Mouse (Mus musculus) hindbrain, embryonic 13.5 days (tissue): ENCODE measurements around the gene Prkag3. TPM values are rescaled to one million over a fixed set of nuclear protein-coding genes. Genes with fewer than 3 reads are reported as not detected.

Experiments used
- ATAC-seq: fragments of 200-750 bp; cut with Nextera tagmentation; 2 replicates; pipeline ENCODE4 v1.8.0; 2017; ENCODE audit warnings: moderate TSS enrichment; ENCODE audit not compliant: low FRiP score
- H3K27ac ChIP-seq: fragments of 300-500 bp; sonication (generic); 2 replicates; pipeline ENCODE4 v1.5.1; 2015; ENCODE audit warnings: inconsistent platforms, mild to moderate bottlenecking, moderate library complexity
- H3K27me3 ChIP-seq: fragments of 300-500 bp; sonication (generic); 2 replicates; pipeline ENCODE4 v1.6.1; 2015; ENCODE audit warnings: mild to moderate bottlenecking, inconsistent platforms
- H3K36me3 ChIP-seq: fragments of 300-500 bp; sonication (generic); 2 replicates; pipeline ENCODE4 v1.6.1; 2015; ENCODE audit warnings: mild to moderate bottlenecking, inconsistent platforms
- H3K4me1 ChIP-seq: fragments of 300-500 bp; sonication (generic); replicated peaks from 2 replicates; pipeline ENCODE4 v1.6.1; 2015; ENCODE audit warnings: inconsistent platforms
- H3K4me2 ChIP-seq: fragments of 300-500 bp; sonication (generic); 2 replicates; pipeline ENCODE4 v1.6.1; 2015; ENCODE audit warnings: inconsistent platforms, mild to moderate bottlenecking, moderate library complexity
- H3K4me3 ChIP-seq: fragments of 300-500 bp; sonication (generic); 2 replicates; pipeline ENCODE4 v1.5.1; 2015; ENCODE audit warnings: mild to moderate bottlenecking, inconsistent platforms
- H3K9ac ChIP-seq: fragments of 300-500 bp; sonication (generic); 2 replicates; pipeline ENCODE4 v1.6.1; 2015; ENCODE audit warnings: mild to moderate bottlenecking, inconsistent platforms
- H3K9me3 ChIP-seq: fragments of 300-500 bp; sonication (generic); 2 replicates; pipeline ENCODE4 v1.6.1; 2016; ENCODE audit warnings: inconsistent platforms
- WGBS: fragments of 180-500 bp; shearing (Covaris S2); methylation state at CpG from one replicate; pipeline ENCODE4 v1.1.7; 2015; 5-methylcytosine and 5-hydroxymethylcytosine counted together
- polyA plus RNA-seq: library from polyadenylated mRNA; unstranded; fragments of >200 nt; fragmentation: Nextera tagmentation; extraction: Ambion mirVana; gene quantifications from 2 replicates; pipeline ENCODE4 v1.2.1, GENCODE M21; 2015

Gene Prkag3
- polyA plus RNA-seq, 1 experiment from 2014 or later, result 0.21 TPM

DNA sequence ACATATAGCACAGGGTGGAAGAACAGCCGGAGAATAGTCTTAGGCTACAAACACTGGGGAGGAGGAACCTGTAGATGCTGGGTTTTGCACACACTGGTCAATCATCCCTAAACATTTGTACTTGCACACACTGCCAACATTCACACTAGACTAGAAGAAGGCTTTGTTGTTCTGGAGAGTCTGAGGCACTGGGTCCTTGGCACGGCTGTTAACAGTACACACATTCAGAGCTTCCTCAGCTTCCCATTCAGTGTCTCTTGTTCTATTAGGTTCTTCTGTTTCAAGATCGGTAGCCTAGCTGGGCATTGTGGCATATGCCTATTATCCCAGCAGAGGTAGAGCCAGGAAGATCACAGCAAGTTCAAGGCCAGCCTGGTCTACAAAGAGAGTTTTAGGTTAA lies 44.9 kb downstream of the Prkag3 start:
- Histone ChIP-seq H3K9me3 (no peaks in the 10 kb centered on the region), H3K4me1 (no peaks in the 10 kb centered on the region), H3K9ac (no peak overlapping the region), H3K36me3 (peaks cover 25% of the 10 kb centered on the region), H3K27ac (no peak overlapping the region), H3K27me3 (no peaks in the 10 kb centered on the region), H3K4me3 (no peak overlapping the region), H3K4me2 (no peak overlapping the region)
- ATAC-seq, result no peak
- 81% methylated on average over 3 of the region's 3 CpGs for WGBS

DNA sequence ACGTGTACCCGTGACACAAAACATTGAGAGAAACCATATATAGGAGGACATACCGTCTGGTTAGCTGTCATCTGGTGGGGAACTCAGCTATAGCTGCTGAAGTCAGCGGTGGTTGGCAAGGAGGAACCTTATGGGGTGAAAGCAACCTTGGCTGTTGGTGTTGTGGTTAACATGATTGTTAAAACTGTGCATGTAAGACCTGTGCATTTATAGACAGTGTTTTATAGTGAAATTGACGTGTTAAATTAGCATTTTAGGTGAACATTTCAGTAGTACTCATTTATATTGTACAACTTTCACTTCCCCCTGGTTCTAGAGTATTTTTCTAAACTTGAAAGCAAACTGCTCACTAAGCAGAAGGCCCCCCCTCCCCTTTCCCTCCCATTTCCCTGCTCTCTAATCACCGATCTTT lies 46.9 kb downstream of the Prkag3 start:
- H3K27ac ChIP-seq, result no peak overlapping the region
- H3K9ac ChIP-seq, result no peak overlapping the region
- WGBS, result 90% methylated on average over 6 of the region's 6 CpGs
- H3K36me3 ChIP-seq, result peaks cover 45% of the 10 kb centered on the region
- no peak overlapping the region for H3K4me2 ChIP-seq
- no peaks in the 10 kb centered on the region for H3K27me3 ChIP-seq
- no peak overlapping the region for H3K4me3 ChIP-seq
- no peaks in the 10 kb centered on the region for H3K9me3 ChIP-seq
- H3K4me1 ChIP-seq, result no peaks in the 10 kb centered on the region
- ATAC-seq, result no peak

DNA sequence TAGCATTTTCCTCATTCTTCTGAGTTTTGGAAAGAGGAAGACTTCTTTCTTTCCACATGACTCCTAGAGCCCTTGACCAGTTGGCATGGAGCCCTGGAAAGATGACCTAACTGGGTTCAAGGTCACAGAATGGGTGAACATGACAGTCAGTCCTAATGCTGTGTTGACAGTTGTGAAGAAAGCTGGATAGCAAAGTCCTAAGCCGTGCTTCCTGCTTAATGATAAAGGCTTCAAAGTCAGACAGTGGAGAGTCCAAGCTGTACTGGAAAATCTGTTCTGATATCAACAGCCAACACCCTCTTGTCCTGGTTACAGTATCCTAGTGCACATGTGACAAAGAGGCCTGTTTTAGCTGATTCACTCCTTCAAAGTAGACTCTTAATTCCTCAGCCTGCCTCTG lies 50.2 kb downstream of the Prkag3 start:
- Histone ChIP-seq H3K27ac (no peak overlapping the region), H3K4me3 (no peak overlapping the region), H3K4me2 (no peak overlapping the region), H3K27me3 (no peaks in the 10 kb centered on the region), H3K4me1 (no peaks in the 10 kb centered on the region), H3K9me3 (no peaks in the 10 kb centered on the region), H3K36me3 (peaks cover 73% of the 10 kb centered on the region), H3K9ac (no peak overlapping the region)
- ATAC-seq, result no peak
- WGBS, result 95% methylated on average over 1 of the region's 1 CpGs

DNA sequence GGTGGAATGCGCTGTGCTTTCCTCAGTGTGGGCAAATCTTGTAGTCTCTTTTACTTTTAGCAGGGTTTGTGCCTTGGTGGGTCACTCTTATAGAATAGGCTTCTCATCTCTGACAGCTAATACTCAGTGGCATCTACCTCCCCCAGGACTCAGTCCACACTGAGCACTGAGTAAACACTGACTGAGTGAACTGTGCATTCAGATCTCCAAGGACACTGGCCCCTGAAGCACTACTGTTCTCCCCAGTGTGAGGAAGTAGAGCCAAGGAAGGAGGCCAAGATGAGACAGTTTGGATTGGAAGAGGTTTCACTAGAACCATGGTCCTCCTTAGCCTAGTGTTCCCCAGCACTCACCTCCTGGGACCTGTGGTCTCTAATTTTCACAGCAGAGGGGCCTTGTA lies 50.7 kb downstream of the Prkag3 start:
- Histone ChIP-seq H3K4me2 (no peak overlapping the region), H3K36me3 (peaks cover 76% of the 10 kb centered on the region), H3K4me3 (no peak overlapping the region), H3K9me3 (no peaks in the 10 kb centered on the region), H3K27me3 (no peaks in the 10 kb centered on the region), H3K9ac (no peak overlapping the region), H3K4me1 (no peaks in the 10 kb centered on the region), H3K27ac (no peak overlapping the region)
- no peak for ATAC-seq
- WGBS, result 97% methylated on average over 1 of the region's 1 CpGs

DNA sequence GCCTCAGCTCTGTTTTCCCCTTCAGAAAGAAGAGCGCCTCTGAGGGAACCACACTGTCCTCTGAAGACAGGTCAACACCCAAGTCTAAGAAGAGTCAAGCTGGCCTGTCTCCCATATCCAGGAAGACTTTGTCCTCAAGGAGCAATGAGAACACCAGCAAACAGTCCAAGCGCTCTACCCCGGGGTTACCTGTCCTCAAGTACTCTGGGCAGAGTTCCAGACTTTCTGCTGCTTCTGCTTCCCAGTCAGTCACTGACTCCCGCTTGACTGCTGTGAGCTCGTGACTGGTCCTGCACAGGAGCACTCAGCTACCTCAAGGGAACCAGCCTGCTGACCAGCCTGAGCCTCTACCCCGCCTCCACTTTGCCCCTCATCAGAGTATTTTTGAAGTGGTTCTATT lies 51.6 kb downstream of the Prkag3 start:
- H3K27me3 ChIP-seq, result no peaks in the 10 kb centered on the region
- H3K4me3 ChIP-seq, result no peak overlapping the region
- H3K4me1 ChIP-seq, result no peaks in the 10 kb centered on the region
- H3K4me2 ChIP-seq, result no peak overlapping the region
- no peak overlapping the region for H3K9ac ChIP-seq
- no peaks in the 10 kb centered on the region for H3K9me3 ChIP-seq
- no peak overlapping the region for H3K27ac ChIP-seq
- no peak for ATAC-seq
- over 99% methylated on average over 6 of the region's 6 CpGs for WGBS
- peaks cover 78% of the 10 kb centered on the region for H3K36me3 ChIP-seq

DNA sequence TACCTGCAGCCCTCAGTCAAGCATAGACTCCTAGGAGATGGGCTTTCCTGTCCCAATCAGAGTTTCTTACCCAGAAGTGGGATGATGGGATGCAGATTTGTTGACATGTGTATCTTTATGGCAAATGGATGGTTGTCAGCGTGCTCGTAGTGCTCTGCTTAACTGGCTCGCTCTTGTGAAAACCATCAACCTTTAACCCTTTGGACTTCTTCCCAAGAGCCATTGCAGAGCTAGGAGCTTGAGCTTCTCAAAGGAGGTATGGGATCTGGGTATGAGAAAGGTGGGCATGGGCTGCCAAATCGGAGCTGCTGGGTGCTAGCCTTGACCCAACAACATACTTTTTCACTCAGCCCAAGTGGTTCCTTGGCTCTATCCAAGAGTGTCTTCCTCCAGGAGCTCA lies 53.2 kb downstream of the Prkag3 start:
- Histone ChIP-seq H3K9ac (no peak overlapping the region), H3K4me3 (no peak overlapping the region), H3K9me3 (no peaks in the 10 kb centered on the region), H3K36me3 (peaks cover 85% of the 10 kb centered on the region), H3K4me2 (no peak overlapping the region), H3K27me3 (no peaks in the 10 kb centered on the region), H3K4me1 (no peaks in the 10 kb centered on the region), H3K27ac (no peak overlapping the region)
- 93% methylated on average over 4 of the region's 4 CpGs for WGBS
- no peak for ATAC-seq

DNA sequence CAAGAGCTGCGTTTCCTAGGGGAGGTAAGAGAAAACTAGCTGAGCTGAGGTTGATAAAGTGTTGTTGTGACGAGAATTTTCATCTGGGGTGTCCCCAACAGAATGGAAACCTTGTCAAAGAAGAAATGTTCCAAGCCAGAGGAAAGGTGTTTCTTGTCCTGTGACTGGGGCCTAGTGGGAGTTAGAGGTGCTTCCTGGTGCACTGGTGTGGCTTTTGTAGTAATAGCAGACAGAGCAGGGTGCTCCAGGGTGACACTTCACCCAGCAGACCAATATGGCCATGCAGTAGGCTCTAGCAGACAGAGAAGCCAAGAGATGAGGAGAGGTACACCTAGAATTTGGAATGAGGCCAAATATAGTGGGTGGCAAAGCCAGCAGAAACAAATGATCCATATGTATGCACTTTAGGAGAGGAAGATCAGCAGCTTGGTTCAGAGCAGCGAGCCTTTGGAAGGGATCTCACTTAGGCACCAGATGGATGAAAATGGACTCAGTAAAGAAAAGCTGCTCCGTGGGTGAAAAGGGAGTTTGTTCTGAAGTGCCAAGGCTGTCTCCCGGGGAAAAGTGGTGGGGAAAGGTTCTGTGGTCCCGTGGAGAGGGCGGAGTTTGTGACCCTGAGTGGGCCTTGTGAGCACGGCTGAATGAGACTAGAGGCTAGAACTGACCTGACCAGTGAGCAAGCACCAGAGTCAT lies 55.0 kb downstream of the Prkag3 start:
- ATAC-seq, result no peak
- Histone ChIP-seq H3K4me1 (no peaks in the 10 kb centered on the region), H3K27ac (no peak overlapping the region), H3K4me2 (no peak overlapping the region), H3K27me3 (no peaks in the 10 kb centered on the region), H3K4me3 (no peak overlapping the region), H3K9ac (no peak overlapping the region), H3K36me3 (peaks cover 87% of the 10 kb centered on the region), H3K9me3 (no peaks in the 10 kb centered on the region)
- 93% methylated on average over 8 of the region's 8 CpGs for WGBS

Other genes starting within 250 kb of the Prkag3 start
- 49.6 and 51.6 TPM in 2 replicates for gene Cnot9, start 243.2 kb downstream of the Prkag3 start, polyA plus RNA-seq
- gene Plcd4, start 206.3 kb downstream of the Prkag3 start, polyA plus RNA-seq, result 3.4 and 4.1 TPM in 2 replicates
- gene Usp37, start 204.9 kb downstream of the Prkag3 start, polyA plus RNA-seq, result 27.2 and 28.1 TPM in 2 replicates
- 7.7 and 8.3 TPM in 2 replicates for gene Zfp142, start 161.0 kb downstream of the Prkag3 start, polyA plus RNA-seq
- 21.6 and 23.3 TPM in 2 replicates for gene Bcs1l, start 160.9 kb downstream of the Prkag3 start, polyA plus RNA-seq
- gene Rnf25, start 147.8 kb downstream of the Prkag3 start, polyA plus RNA-seq, result 46.4 and 47.5 TPM in 2 replicates
- gene Stk36, start 147.8 kb downstream of the Prkag3 start, polyA plus RNA-seq, result 22.1 and 24.8 TPM in 2 replicates
- gene Ttll4, start 87.5 kb downstream of the Prkag3 start, polyA plus RNA-seq, result 11.9 and 13.3 TPM in 2 replicates
- 2.1 TPM in 2 replicates for gene Cyp27a1, start 35.6 kb downstream of the Prkag3 start, polyA plus RNA-seq
- gene Wnt6, start 22.7 kb upstream of the Prkag3 start, polyA plus RNA-seq, result 3.6 and 4.5 TPM in 2 replicates
- 0.19 and 0.45 TPM in 2 replicates for gene Wnt10a, start 42.3 kb upstream of the Prkag3 start, polyA plus RNA-seq
- gene Cdk5r2, start 105.7 kb upstream of the Prkag3 start, polyA plus RNA-seq, result 6.1 and 6.5 TPM in 2 replicates
- gene Fev, start 136.2 kb upstream of the Prkag3 start, polyA plus RNA-seq, result 4.1 and 6.7 TPM in 2 replicates
- gene Cryba2, start 143.9 kb upstream of the Prkag3 start, polyA plus RNA-seq, result 2.9 and 4.9 TPM in 2 replicates
- gene Cfap65, start 186.4 kb upstream of the Prkag3 start, polyA plus RNA-seq, result 0.56 and 1.2 TPM in 2 replicates
- 0.14 and 0.21 TPM in 2 replicates for gene Ihh, start 202.5 kb upstream of the Prkag3 start, polyA plus RNA-seq